Mouse (Mus musculus): ENCODE measurements around the gene Gsap.
A peak's percentile ranks its signal among the peaks of the same experiment; 100 is the strongest.

Gene Gsap

DNA sequence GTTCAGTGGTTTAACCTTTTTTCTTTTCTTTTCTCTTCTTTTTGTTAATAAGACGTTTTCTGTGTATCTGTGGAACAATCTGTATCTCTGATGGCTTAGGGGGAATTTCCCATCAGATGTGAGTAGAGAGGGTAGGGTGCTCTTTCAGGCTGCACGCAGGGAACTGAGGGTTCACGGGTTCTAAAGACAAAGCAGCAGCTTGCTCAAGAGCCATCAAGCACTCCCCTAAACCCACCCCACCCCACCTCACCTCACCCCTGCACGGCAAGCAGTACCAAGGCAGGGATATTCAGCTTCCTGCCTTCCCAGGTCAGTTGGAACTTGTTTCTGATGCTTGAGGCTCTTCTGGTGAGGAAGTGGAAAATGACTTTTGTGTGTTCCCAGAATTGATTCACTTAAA is 766 bp downstream of the Gsap start:
- peak; percentile 26 for DNase-seq

DNA sequence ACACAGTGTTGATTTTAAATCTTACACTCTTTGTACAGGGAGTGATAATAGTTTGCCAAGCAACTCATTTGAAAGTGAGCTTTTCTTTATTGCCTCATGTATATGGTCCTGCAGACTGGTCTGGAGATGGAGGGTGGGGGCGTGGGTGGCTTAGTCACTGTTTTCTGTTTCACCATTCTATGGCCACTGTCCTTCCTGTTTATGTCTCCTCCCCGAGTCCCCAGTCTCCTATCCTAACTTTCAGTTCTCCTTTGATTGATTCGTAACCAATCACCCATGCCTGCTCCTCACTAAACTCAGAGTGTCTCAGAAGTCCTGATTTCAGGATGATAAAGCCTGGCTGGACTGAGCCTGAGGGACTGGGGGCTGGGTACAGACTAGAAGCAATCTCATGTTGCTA is 2.4 kb downstream of the Gsap start:
- no peak for DNase-seq

- no peak for DNase-seq
Measured at GRCm38 (mm10) chr5:21189036-21189435, 3.0 kb downstream of the Gsap start.

DNA sequence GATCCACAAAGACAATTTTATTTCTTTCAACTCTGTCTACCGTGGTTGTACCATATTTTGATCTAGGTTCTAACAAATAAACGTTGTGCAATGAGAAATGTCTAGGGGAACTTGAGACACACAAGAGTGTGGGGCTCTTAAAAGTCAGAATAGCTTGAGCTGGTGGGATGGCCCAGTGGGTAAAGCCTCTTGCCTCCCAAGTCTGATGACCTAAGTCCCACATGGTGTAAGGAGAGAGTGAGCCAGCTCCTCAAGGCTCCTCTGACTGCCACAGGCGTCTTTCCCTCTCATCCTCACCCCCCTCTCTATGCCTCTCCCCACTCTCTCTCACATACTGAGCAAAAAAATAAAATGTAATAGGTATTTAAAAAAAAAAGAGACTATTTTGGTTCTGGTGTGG is 3.4 kb downstream of the Gsap start:
- no peak for DNase-seq

DNA sequence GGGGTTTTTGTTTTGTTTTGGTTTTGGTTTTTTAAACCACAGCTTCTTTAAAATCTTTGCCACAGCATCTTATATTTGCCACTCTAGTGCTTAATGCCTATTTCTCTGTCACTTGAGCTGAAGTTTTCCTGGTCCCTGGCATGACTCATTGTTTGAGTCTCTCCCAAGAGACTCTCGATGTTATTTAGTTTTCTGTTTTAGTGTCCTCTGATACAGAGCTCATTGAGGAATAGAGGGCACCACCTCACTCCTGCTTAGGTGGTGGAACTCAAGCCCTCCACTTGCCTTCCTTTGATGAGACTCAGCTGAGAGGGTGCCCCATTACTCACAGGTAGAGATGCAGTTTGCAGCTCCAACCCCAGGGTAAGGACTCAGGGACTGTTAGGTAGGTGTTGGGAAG is 17.4 kb downstream of the Gsap start:
- no peak for DNase-seq

DNA sequence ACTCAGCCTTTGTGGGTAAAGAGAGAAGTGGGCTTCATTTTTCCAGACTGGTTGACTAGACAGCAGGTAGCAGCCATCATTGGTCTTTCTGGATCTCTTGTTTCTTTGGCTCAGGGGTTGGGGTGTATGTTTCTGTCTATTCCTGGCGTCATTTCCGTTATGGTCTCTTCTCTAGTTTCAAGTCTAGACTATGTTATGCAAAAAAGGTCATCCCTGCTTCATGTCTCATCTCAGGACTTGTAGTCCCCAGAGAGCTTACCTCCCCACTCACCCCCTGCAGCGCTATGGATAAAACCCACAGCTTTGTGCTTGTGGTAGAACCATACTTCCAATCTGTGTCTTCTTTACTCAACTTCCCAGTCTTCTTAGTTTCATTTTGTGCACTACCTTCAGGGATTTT is 18.1 kb downstream of the Gsap start:
- no peak for DNase-seq

GRCm38 (mm10) chr5:21206014-21206413 is 20.0 kb downstream of the Gsap start:
- DNase-seq = no peak

- no peak for DNase-seq
Measured at GRCm38 (mm10) chr5:21211406-21211805, 25.4 kb downstream of the Gsap start.

DNA sequence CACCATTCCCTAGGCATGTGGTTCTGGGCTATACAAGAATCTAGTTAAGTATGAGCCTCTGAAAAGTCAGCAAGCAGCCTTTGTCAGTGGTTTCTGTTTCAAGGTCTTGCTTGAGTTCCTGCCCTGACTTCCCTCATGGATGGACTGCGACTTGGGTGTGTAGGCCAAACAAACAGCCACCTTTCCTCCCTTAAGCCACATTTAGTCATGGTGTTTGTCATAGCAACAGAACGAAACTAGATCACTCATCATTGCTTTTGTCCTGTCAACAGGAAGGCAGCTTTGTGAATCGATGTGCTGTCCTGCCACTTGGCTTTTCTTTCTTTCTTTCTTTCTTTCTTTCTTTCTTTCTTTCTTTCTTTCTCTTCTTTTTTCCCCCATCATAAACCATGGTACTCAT is 26.9 kb downstream of the Gsap start:
- DNase-seq = no peak

DNA sequence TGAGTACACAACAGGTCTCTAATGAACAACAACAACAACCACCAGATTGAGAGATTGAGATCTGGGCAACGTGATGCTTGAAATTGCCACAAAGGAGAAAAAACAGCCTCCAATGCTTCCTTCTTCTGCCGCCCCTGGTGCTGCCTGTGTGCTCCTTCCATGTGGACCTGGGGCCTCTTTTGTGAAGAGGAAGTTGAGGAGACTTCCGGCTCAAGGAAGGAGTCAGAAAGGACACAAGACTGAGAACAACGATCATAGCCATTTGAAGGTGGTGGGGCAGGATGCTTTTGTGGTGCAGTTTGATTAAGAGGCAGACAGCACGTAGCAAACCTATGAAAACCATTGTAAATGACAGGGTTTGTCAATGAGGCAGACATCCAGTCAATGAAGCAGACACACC is 27.7 kb downstream of the Gsap start:
- DNase-seq = no peak

DNA sequence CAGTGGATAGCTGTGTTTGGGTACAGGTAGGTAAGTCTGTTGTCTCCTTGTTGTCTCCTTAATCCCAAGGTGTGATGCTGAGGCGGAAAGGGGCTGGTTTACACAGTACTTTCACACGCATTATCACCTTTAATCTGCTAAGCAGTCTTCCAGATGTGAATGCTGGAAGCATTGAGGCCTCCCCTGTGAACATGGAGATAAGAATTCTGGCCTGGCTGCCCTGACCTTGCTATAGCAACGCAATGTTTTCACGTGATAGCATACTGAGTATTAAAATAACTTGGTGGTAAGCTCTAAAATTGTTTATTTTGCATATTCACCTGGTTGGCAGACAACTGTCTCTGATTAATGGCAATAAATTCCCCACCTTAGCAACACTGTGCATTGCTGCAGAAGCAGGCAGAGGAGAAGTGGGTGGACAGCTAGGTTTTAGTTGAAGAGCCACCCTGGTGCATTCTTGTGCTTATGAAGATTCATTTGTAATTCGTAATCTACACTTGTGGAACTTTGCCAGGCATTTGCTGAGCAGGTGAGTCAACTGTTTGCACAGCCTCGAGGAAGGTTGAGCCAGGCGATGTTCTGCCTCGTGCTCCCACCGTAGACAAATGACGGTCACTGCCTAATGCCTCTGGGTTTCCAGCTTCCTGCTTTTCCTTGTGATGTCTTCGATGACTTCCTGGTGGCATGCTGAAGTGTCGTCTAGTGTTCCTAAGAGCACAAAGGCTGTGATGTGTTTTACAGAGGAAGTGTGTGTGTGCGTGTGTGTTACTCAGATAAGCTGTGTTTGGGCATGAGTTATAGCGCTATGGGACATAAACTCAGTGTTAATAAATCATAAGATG is 31.6 kb downstream of the Gsap start:
- DNase-seq = no peak

DNA sequence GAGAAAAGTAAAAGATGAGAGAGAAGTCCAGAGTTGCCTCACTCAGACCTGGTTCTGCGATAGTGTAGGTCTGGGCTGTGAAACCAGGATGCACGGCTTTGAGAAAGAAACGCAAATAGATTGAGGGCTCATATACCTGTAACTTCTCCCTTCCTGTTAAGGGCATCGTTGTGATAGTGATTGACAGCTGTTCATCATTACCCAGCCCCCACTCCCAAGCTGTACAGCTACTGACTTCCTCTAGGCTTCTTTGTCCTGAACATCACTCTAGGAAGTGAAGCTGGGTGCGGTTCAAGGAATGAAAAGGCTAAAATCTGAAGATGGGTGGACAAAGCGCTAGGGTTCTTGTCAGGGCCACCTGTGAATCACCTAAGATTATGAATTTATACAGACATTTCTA is 46.8 kb downstream of the Gsap start:
- no peak for DNase-seq

DNA sequence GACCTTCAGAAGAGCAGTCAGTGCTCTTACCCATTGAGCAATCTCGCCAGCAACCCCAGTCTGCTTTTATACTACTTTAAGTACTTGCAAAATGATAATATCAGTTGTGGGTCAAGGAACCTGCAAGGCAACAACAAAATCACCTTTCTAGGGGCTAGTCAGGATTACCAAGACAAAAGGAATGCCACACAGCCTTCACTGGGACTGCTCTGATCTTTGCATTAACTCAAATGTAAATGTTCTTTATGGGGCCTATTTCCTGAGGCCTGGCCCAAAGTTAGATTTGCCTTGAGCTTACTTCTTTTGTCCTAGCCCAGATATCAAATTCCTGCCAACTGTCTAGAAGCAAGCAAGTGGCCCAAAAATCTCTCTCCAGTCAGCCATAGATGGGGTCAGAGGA is 58.5 kb downstream of the Gsap start:
- DNase-seq = no peak

DNA sequence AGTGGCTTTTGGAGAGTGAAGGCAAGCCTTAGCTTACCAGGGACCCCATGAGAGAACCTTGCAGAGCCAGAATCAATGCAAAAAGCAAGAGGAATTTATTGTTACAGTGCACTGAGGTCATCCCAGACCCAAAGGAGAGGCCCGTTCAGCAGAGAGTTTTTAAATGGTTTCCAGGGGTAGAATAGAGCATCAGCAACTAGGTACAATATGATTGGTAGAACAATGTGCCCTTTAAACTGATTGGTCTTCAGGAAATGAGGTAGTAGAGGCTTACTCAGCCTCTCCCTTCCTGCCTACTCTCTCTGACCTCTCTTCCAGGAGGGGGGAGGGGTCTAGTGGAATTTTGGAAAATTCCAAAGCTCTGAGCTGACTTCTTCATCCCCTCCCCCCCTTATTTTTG is 59.2 kb downstream of the Gsap start:
- no peak for DNase-seq

DNA sequence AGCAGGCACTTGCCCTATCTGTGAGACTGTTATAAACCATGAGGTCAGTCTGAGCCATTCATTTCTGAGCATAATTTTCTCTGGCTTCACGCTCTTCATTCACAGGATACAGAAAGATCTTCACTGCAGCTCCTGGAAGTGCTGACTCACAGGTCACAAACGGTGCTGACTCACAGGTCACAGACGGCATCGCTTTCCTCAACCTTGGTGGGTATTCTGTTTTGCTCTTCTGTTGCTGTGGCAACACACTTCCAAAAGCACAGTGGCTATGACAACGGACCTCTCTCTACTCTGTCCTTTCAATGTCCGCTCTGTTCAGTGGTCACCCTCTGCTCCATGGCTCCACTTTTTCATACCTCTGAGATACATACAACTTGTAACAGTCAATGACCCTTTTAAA is 60.7 kb downstream of the Gsap start:
- DNase-seq = peak; percentile 8

DNA sequence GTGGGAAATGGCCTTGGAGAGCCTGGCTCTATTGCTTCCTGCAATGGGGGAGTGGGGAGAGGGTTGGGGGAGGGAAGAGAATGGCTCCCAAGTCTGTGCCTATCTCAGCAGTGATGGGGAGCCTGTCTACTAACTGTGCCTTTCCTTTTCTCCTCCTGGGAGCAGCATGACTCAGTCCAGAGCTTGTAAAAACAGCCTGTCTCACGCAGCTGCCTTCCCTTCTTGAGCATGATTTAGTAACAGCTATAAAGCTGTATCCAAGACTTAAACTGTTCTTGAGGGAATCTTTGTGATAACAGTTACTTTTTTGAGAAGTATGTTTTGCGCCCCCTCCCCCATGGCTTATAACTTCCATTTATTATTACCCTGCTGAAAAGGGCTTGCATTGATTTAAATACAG is 61.9 kb downstream of the Gsap start:
- no peak for DNase-seq

DNA sequence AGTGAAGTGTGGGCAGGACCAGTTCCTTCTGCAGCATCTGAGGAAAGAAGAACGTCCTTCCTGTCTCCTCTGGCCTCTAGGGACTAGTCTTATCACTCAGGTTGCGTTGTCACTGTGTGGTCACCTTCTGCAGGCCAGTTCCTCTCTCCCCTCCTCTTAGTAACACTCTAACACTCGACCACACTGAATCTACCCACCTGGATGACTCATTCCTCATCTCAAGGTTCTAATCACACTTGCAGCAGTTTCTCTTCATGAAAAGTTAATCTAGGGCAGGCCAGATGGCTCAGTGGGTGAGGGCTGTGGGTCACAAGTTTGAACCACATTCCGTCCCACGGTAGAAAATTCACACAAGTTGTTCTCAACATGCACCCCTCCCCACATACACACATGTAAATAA is 62.8 kb downstream of the Gsap start:
- no peak for DNase-seq

- no peak for DNase-seq
Measured at GRCm38 (mm10) chr5:21254731-21255525, 68.9 kb downstream of the Gsap start.

DNA sequence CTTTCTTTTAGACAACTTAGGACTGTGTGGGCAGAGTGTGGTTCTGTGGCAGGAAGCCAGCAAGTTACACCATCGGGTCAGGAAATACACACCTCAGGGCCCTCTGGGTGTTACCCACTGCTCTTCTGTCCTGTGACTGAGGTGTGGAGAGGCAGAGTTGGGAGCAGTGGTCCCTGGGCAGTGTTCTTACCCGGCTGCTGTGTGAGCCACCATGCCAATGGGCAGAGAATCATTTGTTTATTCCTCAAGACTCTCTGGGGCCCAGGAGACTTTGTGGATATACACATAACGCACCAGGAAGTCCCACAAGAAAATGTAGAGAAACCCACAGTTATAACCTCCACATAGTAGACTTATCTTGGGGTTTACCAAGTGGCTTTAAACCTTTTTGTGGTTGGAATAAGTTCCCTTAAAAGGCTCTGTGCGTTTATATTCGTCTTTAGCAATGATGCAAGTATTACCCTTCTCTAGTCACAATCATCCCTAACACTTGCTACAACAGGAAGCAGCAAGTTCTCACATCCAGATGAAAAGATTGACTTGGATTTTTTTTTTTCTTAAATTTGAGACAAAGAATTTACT is 69.6 kb downstream of the Gsap start:
- no peak for DNase-seq

DNA sequence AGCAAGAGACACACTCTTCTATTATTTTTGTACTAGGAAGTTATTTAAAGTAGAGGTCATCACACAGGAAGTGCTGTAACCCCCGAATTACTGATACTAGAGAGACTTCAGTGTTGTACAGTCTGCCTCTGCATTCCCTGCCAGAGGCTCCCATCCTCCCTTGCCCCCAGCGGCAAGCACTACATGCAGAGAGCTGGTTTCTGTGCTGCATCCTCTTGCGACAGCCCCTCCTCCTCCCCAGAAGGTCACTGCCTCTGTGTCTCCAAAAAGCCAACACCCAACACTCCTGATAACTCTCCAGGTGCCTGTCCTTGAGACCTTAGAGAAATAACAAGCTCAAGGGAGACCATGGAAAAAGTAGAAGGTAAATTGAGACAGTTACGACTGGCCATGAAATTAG is 71.1 kb downstream of the Gsap start:
- no peak for DNase-seq

GRCm38 (mm10) chr5:21257806-21258205 is 71.8 kb downstream of the Gsap start:
- peak; percentile 38 for DNase-seq

GRCm38 (mm10) chr5:21260746-21261145 is 74.7 kb downstream of the Gsap start:
- no peak for DNase-seq

- no peak for DNase-seq
Measured at GRCm38 (mm10) chr5:21261202-21261844, 75.3 kb downstream of the Gsap start.
